Mouse (Mus musculus): Measurements from ENCODE around the gene Son. TPM values are rescaled to one million over a fixed set of nuclear protein-coding genes. Genes with fewer than 3 reads are reported as not detected.

The Son gene
- 135 and 143 TPM in 2 replicates for polyA plus RNA-seq (2014; fragmentation: Nextera tagmentation; extraction: Ambion mirVana)

DNA sequence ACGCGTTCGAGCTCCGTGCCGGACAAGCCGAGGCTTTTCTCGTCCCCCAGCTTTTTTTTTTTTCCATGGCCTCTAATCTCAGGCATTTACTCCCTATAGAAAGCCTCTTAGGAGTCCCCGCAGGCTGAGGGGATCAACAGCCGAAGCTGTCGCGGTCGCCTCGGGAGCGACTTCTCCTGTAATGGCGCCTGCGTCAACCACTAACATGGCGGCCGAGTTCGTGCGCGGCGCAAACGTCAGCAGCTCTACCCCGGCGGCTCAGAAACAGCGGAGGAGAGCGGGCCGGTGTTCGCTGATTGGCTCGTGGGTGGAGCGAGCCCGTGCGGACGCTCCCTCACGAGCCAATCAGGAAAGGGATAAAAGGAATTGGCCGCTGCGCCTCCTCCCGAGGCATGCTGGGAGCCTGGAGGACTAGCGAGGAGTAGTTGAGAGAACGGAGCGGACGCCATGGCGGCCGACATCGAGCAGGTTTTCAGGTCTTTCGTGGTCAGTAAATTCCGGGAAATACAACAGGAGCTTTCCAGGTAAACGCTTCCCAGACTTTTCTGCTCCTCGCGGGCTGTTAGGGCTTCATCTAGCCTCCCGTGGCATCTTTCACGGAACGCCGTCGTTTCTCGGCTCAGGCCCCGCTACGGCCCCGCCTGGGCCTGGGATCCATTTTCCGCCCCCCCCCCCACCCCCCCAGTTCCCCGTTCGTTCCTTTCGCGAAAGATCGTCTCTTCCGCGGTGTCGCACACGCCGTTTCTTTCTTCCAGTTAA is at the start of gene Son:
Son (plus strand) TSS at position 46 of the 759 bp plus-strand sequence.
- H3K36me3 ChIP-seq (replicated peaks; ENCODE audit: control insufficient read depth, insufficient read depth, low read depth, low read length) = peaks cover 3% of the 10 kb centered on the region; the same call in 1 of the 2 replicates
- H3K4me2 ChIP-seq (ENCODE audit: low read depth, low read length) = peak within 1 kb of the TSS; percentile 87
- ATAC-seq (replicated peaks; ENCODE audit: insufficient number of reproducible peaks, low FRiP score, low TSS enrichment, low read depth) = peak; percentile 94
- H3K9me3 ChIP-seq (replicated peaks; ENCODE audit: control insufficient read depth, low read length) = no peaks in the 10 kb centered on the region
- no peaks in the 10 kb centered on the region for H3K27me3 ChIP-seq (ENCODE audit: control insufficient read depth, insufficient read depth, low read length)
- DNase-seq (ENCODE audit: low spot score) = peak; percentile 98
- no peaks in the 10 kb centered on the region for H3K4me1 ChIP-seq (ENCODE audit: control insufficient read depth, insufficient read depth, low read length)
- WGBS = under 1% methylated on average over 70 of the region's 70 CpGs
- H3K9ac ChIP-seq (replicated peaks; ENCODE audit: low read length) = peak within 1 kb of the TSS; percentile 85
- peak within 1 kb of the TSS; percentile 96 for H3K27ac ChIP-seq (replicated peaks; ENCODE audit: low read depth, low read length)
- peak within 1 kb of the TSS; percentile 85 for H3K4me3 ChIP-seq (ENCODE audit: low read depth, low read length)

DNA sequence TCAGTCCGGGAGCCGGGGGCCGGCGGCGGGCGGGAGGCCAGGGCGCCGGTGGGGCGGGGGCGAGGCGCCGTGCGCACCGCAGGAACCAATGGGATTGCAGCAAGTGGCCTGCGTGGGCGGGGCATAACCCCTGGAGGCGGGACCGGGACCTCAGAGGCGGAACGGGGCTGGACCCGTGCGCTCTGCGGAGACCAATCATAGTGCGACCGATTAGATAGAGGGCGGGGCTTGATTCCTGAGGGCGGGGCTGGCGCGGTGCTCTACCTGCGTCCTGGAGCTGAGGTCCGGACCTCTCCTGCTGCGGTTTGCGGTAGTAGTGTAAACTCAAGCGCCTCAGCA is 49.7 kb upstream of the Son start, which contains the start of gene Tmem50b:
Tmem50b (minus strand) TSS at position 129 of the 339 bp plus-strand sequence.
- Histone ChIP-seq H3K9ac (replicated peaks; ENCODE audit: low read length) (peak within 1 kb of the TSS; percentile 74), H3K4me3 (ENCODE audit: low read depth, low read length) (peak within 1 kb of the TSS; percentile 73), H3K4me1 (ENCODE audit: control insufficient read depth, insufficient read depth, low read length) (peaks cover 4% of the 10 kb centered on the region; the same call in 1 of the 2 replicates), H3K36me3 (replicated peaks; ENCODE audit: control insufficient read depth, insufficient read depth, low read depth, low read length) (no peaks in the 10 kb centered on the region), H3K9me3 (replicated peaks; ENCODE audit: control insufficient read depth, low read length) (no peaks in the 10 kb centered on the region), H3K4me2 (ENCODE audit: low read depth, low read length) (peak within 1 kb of the TSS; percentile 92), H3K27me3 (ENCODE audit: control insufficient read depth, insufficient read depth, low read length) (no peaks in the 10 kb centered on the region), H3K27ac (replicated peaks; ENCODE audit: low read depth, low read length) (0 out of 2 replicates have a peak within 1 kb of the TSS, but pooled peaks have one; percentile 28)
- WGBS = under 1% methylated on average over 34 of the region's 34 CpGs
- ATAC-seq (replicated peaks; ENCODE audit: insufficient number of reproducible peaks, low FRiP score, low TSS enrichment, low read depth) (peak; percentile 99), DNase-seq (ENCODE audit: low spot score) (peak; percentile 98)

DNA sequence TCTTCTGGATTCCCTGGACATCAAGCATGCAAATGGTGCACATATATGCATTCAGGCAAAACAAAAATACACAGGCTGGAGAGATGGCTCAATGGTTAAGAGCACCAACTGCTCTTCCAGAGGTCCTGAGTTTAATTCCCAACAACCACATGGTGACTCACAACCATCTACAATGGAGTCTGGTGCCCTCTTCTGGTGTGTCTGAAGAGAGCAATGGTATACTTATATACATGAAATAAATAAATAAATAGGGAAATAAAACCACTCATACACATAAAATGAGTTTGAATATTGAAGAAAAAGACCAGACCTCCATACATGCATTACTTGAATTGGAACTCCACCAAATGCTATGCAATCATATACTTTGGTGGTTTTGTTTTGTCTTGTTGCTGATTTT is 48.1 kb upstream of the Son start:
- no peak overlapping the region for H3K9ac ChIP-seq (replicated peaks; ENCODE audit: low read length)
- H3K4me1 ChIP-seq (ENCODE audit: control insufficient read depth, insufficient read depth, low read length) = peaks cover 4% of the 10 kb centered on the region; the same call in 1 of the 2 replicates
- no peak overlapping the region for H3K4me3 ChIP-seq (ENCODE audit: low read depth, low read length)
- no peak overlapping the region for H3K4me2 ChIP-seq (ENCODE audit: low read depth, low read length)
- H3K9me3 ChIP-seq (replicated peaks; ENCODE audit: control insufficient read depth, low read length) = no peaks in the 10 kb centered on the region
- no peak for ATAC-seq (replicated peaks; ENCODE audit: insufficient number of reproducible peaks, low FRiP score, low TSS enrichment, low read depth)
- no peak for DNase-seq (ENCODE audit: low spot score)
- H3K36me3 ChIP-seq (replicated peaks; ENCODE audit: control insufficient read depth, insufficient read depth, low read depth, low read length) = no peaks in the 10 kb centered on the region
- H3K27ac ChIP-seq (replicated peaks; ENCODE audit: low read depth, low read length) = no peak overlapping the region
- no peaks in the 10 kb centered on the region for H3K27me3 ChIP-seq (ENCODE audit: control insufficient read depth, insufficient read depth, low read length)

DNA sequence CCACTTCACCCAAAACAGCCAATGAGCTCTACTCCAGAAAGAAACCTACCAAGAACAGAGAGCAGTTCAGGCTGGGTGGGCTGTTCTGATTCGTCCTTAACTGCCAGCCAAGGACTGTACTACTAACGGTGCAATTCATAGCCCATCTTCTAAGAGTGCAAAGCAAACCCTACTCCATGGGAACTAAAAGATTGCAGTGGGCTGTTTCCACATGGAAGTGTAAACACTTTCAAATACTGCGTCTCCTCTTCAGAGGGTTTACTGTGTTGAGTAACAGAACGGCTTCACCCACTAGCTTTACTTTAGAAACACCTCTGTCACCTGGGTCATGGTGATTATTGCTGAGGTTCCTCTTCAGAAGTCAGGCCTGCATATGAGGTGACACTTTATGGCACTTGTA is 46.2 kb upstream of the Son start:
- ATAC-seq (replicated peaks; ENCODE audit: insufficient number of reproducible peaks, low FRiP score, low TSS enrichment, low read depth) (no peak), DNase-seq (ENCODE audit: low spot score) (no peak)
- WGBS = 83% methylated on average over 4 of the region's 4 CpGs
- H3K4me3 ChIP-seq (ENCODE audit: low read depth, low read length) = no peak overlapping the region
- H3K4me1 ChIP-seq (ENCODE audit: control insufficient read depth, insufficient read depth, low read length) = peaks cover 4% of the 10 kb centered on the region; the same call in 1 of the 2 replicates
- no peak overlapping the region for H3K9ac ChIP-seq (replicated peaks; ENCODE audit: low read length)
- no peaks in the 10 kb centered on the region for H3K36me3 ChIP-seq (replicated peaks; ENCODE audit: control insufficient read depth, insufficient read depth, low read depth, low read length)
- no peak overlapping the region for H3K27ac ChIP-seq (replicated peaks; ENCODE audit: low read depth, low read length)
- H3K4me2 ChIP-seq (ENCODE audit: low read depth, low read length) = no peak overlapping the region
- H3K9me3 ChIP-seq (replicated peaks; ENCODE audit: control insufficient read depth, low read length) = no peaks in the 10 kb centered on the region
- H3K27me3 ChIP-seq (ENCODE audit: control insufficient read depth, insufficient read depth, low read length) = no peaks in the 10 kb centered on the region

DNA sequence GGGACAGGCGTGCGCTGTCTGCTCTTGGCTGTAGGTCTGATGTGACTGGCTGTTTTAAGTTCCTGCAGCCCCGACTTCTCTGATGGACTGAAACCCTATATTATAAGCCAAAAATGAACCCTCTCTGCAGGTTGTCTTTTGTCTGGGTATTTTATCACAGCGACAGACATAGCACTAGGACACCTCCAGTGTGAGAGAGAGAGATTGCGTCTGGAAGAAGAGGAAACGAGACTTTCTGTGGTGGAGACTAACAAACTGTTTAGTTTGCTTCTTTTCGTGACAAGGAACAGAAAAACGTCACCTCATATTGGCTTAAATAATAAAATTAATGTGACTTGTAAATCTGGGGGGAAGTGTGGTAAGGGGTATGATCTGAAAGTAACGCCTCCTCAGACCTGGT is 45.6 kb upstream of the Son start:
- no peaks in the 10 kb centered on the region for H3K36me3 ChIP-seq (replicated peaks; ENCODE audit: control insufficient read depth, insufficient read depth, low read depth, low read length)
- no peak overlapping the region for H3K4me2 ChIP-seq (ENCODE audit: low read depth, low read length)
- H3K9me3 ChIP-seq (replicated peaks; ENCODE audit: control insufficient read depth, low read length) = no peaks in the 10 kb centered on the region
- ATAC-seq (replicated peaks; ENCODE audit: insufficient number of reproducible peaks, low FRiP score, low TSS enrichment, low read depth) (no peak), DNase-seq (ENCODE audit: low spot score) (no peak)
- H3K9ac ChIP-seq (replicated peaks; ENCODE audit: low read length) = no peak overlapping the region
- peaks cover 2% of the 10 kb centered on the region; the same call in 1 of the 2 replicates for H3K4me1 ChIP-seq (ENCODE audit: control insufficient read depth, insufficient read depth, low read length)
- 75% methylated on average over 9 of the region's 9 CpGs for WGBS
- no peaks in the 10 kb centered on the region for H3K27me3 ChIP-seq (ENCODE audit: control insufficient read depth, insufficient read depth, low read length)
- no peak overlapping the region for H3K27ac ChIP-seq (replicated peaks; ENCODE audit: low read depth, low read length)
- H3K4me3 ChIP-seq (ENCODE audit: low read depth, low read length) = no peak overlapping the region

DNA sequence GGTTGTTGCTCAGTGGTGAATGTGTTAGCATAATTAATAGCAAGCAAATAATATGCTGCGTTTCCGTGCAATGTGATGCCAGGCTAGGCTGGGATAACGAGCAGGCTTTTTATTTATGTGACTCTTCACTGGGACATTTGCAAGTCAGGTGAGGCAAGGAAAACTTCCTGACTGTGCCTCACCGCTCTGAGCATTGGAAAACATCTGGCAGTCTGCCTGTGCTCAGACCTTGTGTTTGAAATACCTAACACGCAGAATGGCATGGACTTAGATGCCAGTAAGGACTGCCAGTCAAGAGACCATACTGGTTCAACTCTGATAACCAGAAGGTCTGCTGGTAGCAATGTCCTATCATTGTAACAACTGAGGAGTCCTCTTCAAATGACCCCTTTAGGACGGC is 42.1 kb upstream of the Son start:
- Histone ChIP-seq H3K27ac (replicated peaks; ENCODE audit: low read depth, low read length) (no peak overlapping the region), H3K4me3 (ENCODE audit: low read depth, low read length) (no peak overlapping the region), H3K4me2 (ENCODE audit: low read depth, low read length) (no peak overlapping the region), H3K9me3 (replicated peaks; ENCODE audit: control insufficient read depth, low read length) (no peaks in the 10 kb centered on the region), H3K36me3 (replicated peaks; ENCODE audit: control insufficient read depth, insufficient read depth, low read depth, low read length) (no peaks in the 10 kb centered on the region), H3K9ac (replicated peaks; ENCODE audit: low read length) (no peak overlapping the region), H3K27me3 (ENCODE audit: control insufficient read depth, insufficient read depth, low read length) (no peaks in the 10 kb centered on the region), H3K4me1 (ENCODE audit: control insufficient read depth, insufficient read depth, low read length) (no peaks in the 10 kb centered on the region)
- WGBS = 84% methylated on average over 6 of the region's 6 CpGs
- DNase-seq (ENCODE audit: low spot score) = no peak
- no peak for ATAC-seq (replicated peaks; ENCODE audit: insufficient number of reproducible peaks, low FRiP score, low TSS enrichment, low read depth)

DNA sequence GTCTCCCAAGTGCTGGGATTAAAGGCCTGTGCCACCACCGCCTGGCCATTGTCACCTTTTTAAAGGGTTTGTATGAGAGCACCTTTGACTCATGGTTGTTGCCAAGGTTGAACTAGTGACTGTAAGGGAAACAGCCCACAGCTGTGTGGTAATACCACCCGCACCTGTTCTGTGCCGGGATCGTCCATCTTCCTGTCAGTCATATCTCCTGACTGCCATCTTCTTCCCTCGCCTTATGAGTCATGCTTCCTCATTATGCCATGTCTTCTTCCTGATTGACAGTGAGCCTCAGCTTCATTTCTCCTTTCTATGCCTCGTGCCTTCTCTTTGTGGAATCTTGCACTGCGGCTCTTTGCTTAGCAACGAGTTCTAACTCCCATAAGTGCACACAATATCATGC is 40.3 kb upstream of the Son start:
- H3K4me1 ChIP-seq (ENCODE audit: control insufficient read depth, insufficient read depth, low read length) = no peaks in the 10 kb centered on the region
- no peaks in the 10 kb centered on the region for H3K27me3 ChIP-seq (ENCODE audit: control insufficient read depth, insufficient read depth, low read length)
- H3K9me3 ChIP-seq (replicated peaks; ENCODE audit: control insufficient read depth, low read length) = no peaks in the 10 kb centered on the region
- H3K9ac ChIP-seq (replicated peaks; ENCODE audit: low read length) = no peak overlapping the region
- H3K36me3 ChIP-seq (replicated peaks; ENCODE audit: control insufficient read depth, insufficient read depth, low read depth, low read length) = no peaks in the 10 kb centered on the region
- no peak for ATAC-seq (replicated peaks; ENCODE audit: insufficient number of reproducible peaks, low FRiP score, low TSS enrichment, low read depth)
- H3K27ac ChIP-seq (replicated peaks; ENCODE audit: low read depth, low read length) = no peak overlapping the region
- H3K4me3 ChIP-seq (ENCODE audit: low read depth, low read length) = no peak overlapping the region
- WGBS = 90% methylated on average over 8 of the region's 8 CpGs
- DNase-seq (ENCODE audit: low spot score) = no peak
- H3K4me2 ChIP-seq (ENCODE audit: low read depth, low read length) = no peak overlapping the region

DNA sequence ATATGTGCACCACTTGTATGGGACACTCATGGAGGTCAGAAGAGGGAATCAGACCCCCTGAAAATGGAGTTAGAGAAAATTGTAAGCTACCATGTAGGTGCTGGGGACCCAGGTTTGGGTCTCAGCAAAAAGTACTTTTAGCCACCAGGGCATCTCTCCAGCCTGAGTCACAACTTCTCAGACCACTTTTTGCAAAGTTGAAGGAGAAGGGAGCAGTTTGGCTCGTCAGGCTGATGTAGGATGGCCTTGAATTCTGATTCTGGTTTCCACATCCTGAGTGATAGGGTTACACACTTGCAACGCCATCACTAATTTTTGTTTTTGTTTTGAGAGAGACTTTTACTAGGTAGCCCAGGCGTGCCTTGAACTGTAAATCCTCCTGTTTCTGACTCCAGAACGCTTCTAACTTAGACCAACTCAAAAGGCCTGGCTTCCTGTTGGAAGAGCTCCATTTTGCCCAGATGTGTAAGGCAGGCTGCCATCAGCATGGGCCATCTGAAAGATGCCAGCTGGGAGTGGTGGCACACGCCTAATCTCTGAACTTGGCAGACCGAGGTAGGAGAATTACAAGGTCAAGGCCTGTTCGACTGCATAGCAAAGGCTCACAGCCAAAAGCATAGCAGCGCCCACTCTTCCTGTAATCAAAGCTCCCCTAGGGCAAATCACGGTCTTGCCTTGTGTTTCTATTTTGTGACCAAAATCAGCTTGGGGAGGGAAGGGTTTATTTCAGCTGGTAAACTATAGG is 37.6 kb upstream of the Son start:
- WGBS = 74% methylated on average over 9 of the region's 9 CpGs
- DNase-seq (ENCODE audit: low spot score) (no peak), ATAC-seq (replicated peaks; ENCODE audit: insufficient number of reproducible peaks, low FRiP score, low TSS enrichment, low read depth) (no peak)

More for the DNA sequence above, 37.6 kb upstream of the Son start:
- Histone ChIP-seq H3K36me3 (replicated peaks; ENCODE audit: control insufficient read depth, insufficient read depth, low read depth, low read length) (no peaks in the 10 kb centered on the region), H3K27ac (replicated peaks; ENCODE audit: low read depth, low read length) (no peak overlapping the region), H3K4me2 (ENCODE audit: low read depth, low read length) (no peak overlapping the region), H3K9me3 (replicated peaks; ENCODE audit: control insufficient read depth, low read length) (no peaks in the 10 kb centered on the region), H3K27me3 (ENCODE audit: control insufficient read depth, insufficient read depth, low read length) (no peaks in the 10 kb centered on the region), H3K9ac (replicated peaks; ENCODE audit: low read length) (no peak overlapping the region), H3K4me3 (ENCODE audit: low read depth, low read length) (no peak overlapping the region), H3K4me1 (ENCODE audit: control insufficient read depth, insufficient read depth, low read length) (no peaks in the 10 kb centered on the region)

Data from embryonic facial prominence, embryonic 11.5 days (tissue).